Mouse (Mus musculus) hindbrain, embryonic 14.5 days (tissue): ENCODE measurements around the gene Adk. TPM values are rescaled to one million over a fixed set of nuclear protein-coding genes. Genes with fewer than 3 reads are reported as not detected.

Source experiments
- ATAC-seq: fragments of 200-750 bp; cut with Nextera tagmentation; 2 replicates; pipeline ENCODE4 v1.8.0; 2017; ENCODE audit warnings: moderate number of reproducible peaks, mild to moderate bottlenecking, moderate TSS enrichment, moderate library complexity; ENCODE audit not compliant: low FRiP score
- DNase-seq: peaks from one replicate; pipeline ENCODE4 v3.0.0-alpha.2; 2015; ENCODE audit warnings: low spot score
- H3K27ac ChIP-seq: fragments of 300-500 bp; sonication (generic); 2 replicates; pipeline ENCODE4 v1.5.1; 2014; ENCODE audit warnings: mild to moderate bottlenecking, moderate library complexity
- H3K27me3 ChIP-seq: fragments of 300-500 bp; sonication (generic); 2 replicates; pipeline ENCODE4 v1.6.1; 2014; ENCODE audit warnings: mild to moderate bottlenecking, low read length, mixed read lengths; ENCODE audit not compliant: control insufficient read depth, insufficient read depth
- H3K36me3 ChIP-seq: fragments of 300-500 bp; sonication (generic); replicated peaks from 2 replicates; pipeline ENCODE4 v1.6.1; 2014; ENCODE audit not compliant: control insufficient read depth, insufficient read depth
- H3K4me1 ChIP-seq: fragments of 300-500 bp; sonication (generic); replicated peaks from 2 replicates; pipeline ENCODE4 v1.6.1; 2014; ENCODE audit warnings: antibody characterized with exemption, low read length, mixed read lengths; ENCODE audit not compliant: control insufficient read depth, insufficient read depth
- H3K4me2 ChIP-seq: fragments of 300-500 bp; sonication (generic); replicated peaks from 2 replicates; pipeline ENCODE4 v1.6.1; 2014; ENCODE audit warnings: mild to moderate bottlenecking, moderate library complexity
- H3K4me3 ChIP-seq: fragments of 300-500 bp; sonication (generic); replicated peaks from 2 replicates; pipeline ENCODE4 v1.5.1; 2014; ENCODE audit warnings: mild to moderate bottlenecking, low read length
- H3K9ac ChIP-seq: fragments of 300-500 bp; sonication (generic); 2 replicates; pipeline ENCODE4 v1.6.1; 2014
- H3K9me3 ChIP-seq: fragments of 300-500 bp; sonication (generic); 2 replicates; pipeline ENCODE4 v1.6.1; 2016; ENCODE audit warnings: low read length; ENCODE audit not compliant: control insufficient read depth
- WGBS: fragments of 180-500 bp; shearing (Covaris S2); extraction: QIAGEN DNeasy Blood & Tissue Kit; methylation state at CpG from one replicate; pipeline ENCODE4 v1.1.7; 2014; 5-methylcytosine and 5-hydroxymethylcytosine counted together
- polyA plus RNA-seq: library from polyadenylated mRNA; unstranded; fragments of >200 nt; fragmentation: Nextera tagmentation; extraction: Ambion mirVana; gene quantifications from 2 replicates; pipeline ENCODE4 v1.2.1, GENCODE M21; 2014

The Adk gene
- polyA plus RNA-seq, 1 experiment from 2014 or later: 40.2 TPM

DNA sequence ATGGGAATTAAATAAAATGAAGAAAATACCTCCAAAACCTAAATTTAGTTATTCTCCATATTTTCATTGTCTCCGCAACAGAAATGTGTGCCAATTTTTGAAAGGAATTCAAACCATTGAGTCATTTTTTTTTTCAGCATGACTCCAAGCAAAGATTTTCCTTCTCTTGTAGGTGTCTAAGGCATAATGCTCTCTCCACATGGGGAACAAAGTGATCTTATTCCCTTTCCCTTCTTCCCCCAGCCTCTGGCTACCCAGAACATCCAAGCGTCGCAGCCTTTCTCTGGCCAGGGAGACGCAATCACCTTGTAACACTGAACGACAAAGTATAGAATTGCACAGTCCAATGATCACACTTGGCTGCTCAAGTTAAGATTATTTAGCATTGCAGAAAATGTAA, 320.3 kb downstream of the Adk start:
- WGBS: 78% methylated on average over 5 of the region's 5 CpGs
- Histone ChIP-seq H3K4me3 (no peak overlapping the region), H3K27ac (no peak overlapping the region), H3K4me1 (peaks cover 31% of the 10 kb centered on the region), H3K36me3 (no peaks in the 10 kb centered on the region), H3K27me3 (no peaks in the 10 kb centered on the region), H3K4me2 (no peak overlapping the region), H3K9ac (no peak overlapping the region), H3K9me3 (no peaks in the 10 kb centered on the region)
- no peak for ATAC-seq
- DNase-seq: no peak

DNA sequence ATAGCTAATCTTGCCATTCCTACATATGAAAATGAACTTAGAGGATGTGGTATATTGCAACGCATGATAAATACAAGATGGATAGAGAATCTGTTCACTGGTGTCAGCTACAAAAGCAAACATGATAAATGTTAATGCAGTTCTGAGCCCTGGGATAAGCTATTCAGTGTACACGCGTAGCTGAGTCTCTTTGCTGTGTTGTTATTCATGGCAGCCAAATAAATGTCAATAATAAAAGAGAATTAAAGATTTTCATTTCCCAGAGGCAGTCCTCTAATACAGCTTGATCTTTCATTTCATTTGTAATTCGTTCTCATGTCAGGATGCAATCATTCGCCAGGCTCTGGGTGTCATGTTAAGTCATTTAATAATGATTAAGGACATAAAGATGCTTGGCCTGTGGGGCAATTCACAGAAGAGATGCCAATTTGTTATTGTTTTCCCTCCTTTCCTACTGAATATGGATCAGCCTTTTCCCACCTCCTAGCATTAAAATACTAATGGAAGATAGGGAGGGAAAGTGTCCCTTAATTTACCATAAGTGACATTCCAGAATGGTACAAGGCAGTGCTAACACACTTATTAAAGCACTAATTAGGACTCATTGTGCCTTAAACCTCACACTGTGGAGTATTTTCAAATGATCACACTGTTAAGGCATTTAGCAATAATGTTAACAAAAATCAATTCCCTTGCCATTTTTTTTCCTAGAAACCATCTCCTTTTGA, 331.5 kb downstream of the Adk start:
- no peak overlapping the region for H3K27ac ChIP-seq
- ATAC-seq: peak; percentile 46; the same call in 1 of the 2 replicates
- H3K4me3 ChIP-seq: no peak overlapping the region
- no peaks in the 10 kb centered on the region for H3K27me3 ChIP-seq
- no peak overlapping the region for H3K4me2 ChIP-seq
- H3K9ac ChIP-seq: no peak overlapping the region
- peak; percentile 47 for DNase-seq
- H3K4me1 ChIP-seq: peaks cover 14% of the 10 kb centered on the region
- H3K36me3 ChIP-seq: no peaks in the 10 kb centered on the region
- H3K9me3 ChIP-seq: 0 out of 2 replicates have a peak, but pooled peaks cover 4% of the 10 kb centered on the region
- WGBS: 43% methylated on average over 5 of the region's 5 CpGs

DNA sequence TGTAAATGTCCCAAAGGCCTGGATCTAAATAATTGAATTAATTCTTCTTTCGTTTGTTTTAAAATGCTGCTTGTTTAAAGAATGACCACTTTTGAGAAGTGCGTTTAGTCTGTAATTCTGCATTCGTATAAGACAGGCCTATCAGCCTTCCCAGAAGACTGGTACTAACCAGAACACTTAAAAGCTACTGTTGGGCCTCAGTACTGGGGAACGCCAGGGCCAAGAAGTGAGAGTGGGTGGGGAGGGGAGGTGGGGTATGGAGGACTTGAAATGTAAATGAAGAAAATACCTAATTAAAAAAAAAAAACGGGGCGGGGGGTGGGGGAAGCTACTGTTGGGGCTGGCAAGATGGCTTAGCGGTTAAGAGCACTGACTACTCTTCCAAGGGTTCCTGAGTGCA, 347.1 kb downstream of the Adk start:
- H3K36me3 ChIP-seq: no peaks in the 10 kb centered on the region
- no peaks in the 10 kb centered on the region for H3K27me3 ChIP-seq
- H3K4me3 ChIP-seq: no peak overlapping the region
- no peak for ATAC-seq
- H3K4me2 ChIP-seq: no peak overlapping the region
- 96% methylated on average over 7 of the region's 7 CpGs for WGBS
- no peak overlapping the region for H3K9ac ChIP-seq
- peaks cover 14% of the 10 kb centered on the region for H3K4me1 ChIP-seq
- no peak overlapping the region for H3K27ac ChIP-seq
- no peaks in the 10 kb centered on the region for H3K9me3 ChIP-seq
- DNase-seq: no peak

DNA sequence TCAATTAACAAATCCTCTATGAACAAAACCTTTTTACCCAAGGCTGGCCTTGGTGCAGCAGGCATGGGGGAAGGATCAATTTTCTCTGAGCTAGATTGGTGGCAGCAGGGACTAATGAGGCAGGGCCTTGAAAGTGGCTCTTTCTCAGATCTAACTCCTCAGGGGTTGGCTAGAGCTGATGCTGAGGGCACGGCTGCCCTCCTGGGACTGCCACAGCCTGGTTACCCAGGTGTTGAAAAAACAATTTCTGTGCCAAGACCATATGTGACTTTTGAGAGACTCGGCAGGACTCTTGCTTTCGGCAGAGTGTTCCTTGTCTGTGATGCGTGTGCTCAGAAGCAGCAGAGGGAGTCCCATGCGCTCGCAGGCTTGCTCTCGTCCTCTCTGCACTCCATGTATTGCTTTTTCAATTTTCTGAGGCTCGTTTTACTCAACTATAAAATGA, 349.8 kb downstream of the Adk start:
- H3K9ac ChIP-seq: peak overlapping the region; percentile 8; the same call in 1 of the 2 replicates
- no peaks in the 10 kb centered on the region for H3K9me3 ChIP-seq
- no peaks in the 10 kb centered on the region for H3K36me3 ChIP-seq
- H3K4me3 ChIP-seq: no peak overlapping the region
- ATAC-seq: peak; percentile 66; the same call in 1 of the 2 replicates
- H3K27me3 ChIP-seq: no peaks in the 10 kb centered on the region
- peaks cover 14% of the 10 kb centered on the region for H3K4me1 ChIP-seq
- peak overlapping the region; percentile 69 for H3K27ac ChIP-seq
- peak; percentile 69 for DNase-seq
- H3K4me2 ChIP-seq: peak overlapping the region; percentile 19; the same call in 1 of the 2 replicates
- 16% methylated on average over 8 of the region's 8 CpGs for WGBS

DNA sequence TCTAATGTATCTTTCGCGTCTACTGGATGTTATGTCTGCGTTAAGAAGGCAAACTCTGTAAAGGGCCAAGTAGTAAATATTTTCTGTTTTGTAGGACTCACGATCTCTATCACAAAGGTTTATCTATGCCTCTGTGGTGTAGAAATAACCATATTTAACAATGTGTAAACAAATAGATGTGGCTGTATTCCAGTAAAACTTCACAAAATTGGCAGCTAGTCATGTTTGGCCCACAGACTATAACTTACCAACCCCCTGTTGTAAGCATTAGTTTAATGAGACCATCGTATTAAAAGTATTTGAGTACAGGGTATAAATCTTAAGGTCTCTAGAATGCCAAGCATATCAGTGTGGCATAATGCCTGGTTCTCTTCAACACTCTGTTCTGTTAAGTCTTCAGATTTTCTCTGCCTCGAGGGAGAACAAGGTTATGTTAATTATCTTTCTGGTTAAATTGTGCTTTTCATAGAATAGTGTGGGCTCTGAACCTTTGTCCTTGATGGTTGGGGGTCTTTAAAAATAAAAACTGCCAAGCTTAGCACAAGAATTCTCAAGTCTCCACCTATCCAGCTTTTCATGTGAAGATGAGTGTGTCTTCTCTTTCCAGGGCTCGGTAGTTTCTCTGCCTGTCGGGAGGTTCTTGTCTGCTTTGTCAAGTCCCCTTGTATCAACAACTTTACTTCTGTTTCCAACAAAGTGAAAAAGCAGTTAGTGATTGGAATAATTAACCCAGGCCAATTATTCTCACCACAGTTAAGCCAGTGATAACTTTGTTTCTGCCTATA, 350.4 kb downstream of the Adk start:
- ATAC-seq: no peak
- Histone ChIP-seq H3K36me3 (no peaks in the 10 kb centered on the region), H3K4me1 (peaks cover 14% of the 10 kb centered on the region), H3K9me3 (no peaks in the 10 kb centered on the region), H3K4me2 (peak overlapping the region; percentile 19; the same call in 1 of the 2 replicates), H3K9ac (peak overlapping the region; percentile 8; the same call in 1 of the 2 replicates), H3K4me3 (no peak overlapping the region), H3K27me3 (no peaks in the 10 kb centered on the region), H3K27ac (peak overlapping the region; percentile 69)
- 47% methylated on average over 8 of the region's 8 CpGs for WGBS
- no peak for DNase-seq

DNA sequence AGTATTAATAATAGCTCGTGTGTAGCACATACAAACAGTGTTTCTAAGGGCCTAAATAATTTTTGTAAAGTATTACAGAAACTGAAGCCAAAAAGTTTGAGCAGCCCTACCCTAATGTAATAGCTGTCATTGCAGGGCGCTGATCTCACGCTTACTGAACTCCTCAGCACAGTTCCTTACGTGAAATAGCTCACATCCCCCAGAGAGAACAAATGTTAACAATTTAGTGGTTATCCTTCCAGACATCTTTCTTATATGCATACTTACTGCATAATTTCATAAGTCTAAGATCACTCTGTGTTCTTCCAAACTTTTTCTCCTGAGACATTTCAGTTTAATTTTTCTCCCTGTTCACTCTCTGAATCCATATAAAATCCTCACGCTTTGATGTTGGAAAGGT, 354.6 kb downstream of the Adk start:
- DNase-seq (no peak), ATAC-seq (no peak)
- no peaks in the 10 kb centered on the region for H3K9me3 ChIP-seq
- no peaks in the 10 kb centered on the region for H3K36me3 ChIP-seq
- H3K4me2 ChIP-seq: no peak overlapping the region
- peaks cover 25% of the 10 kb centered on the region for H3K4me1 ChIP-seq
- H3K27me3 ChIP-seq: no peaks in the 10 kb centered on the region
- no peak overlapping the region for H3K27ac ChIP-seq
- no peak overlapping the region for H3K9ac ChIP-seq
- WGBS: 82% methylated on average over 5 of the region's 5 CpGs
- H3K4me3 ChIP-seq: no peak overlapping the region

DNA sequence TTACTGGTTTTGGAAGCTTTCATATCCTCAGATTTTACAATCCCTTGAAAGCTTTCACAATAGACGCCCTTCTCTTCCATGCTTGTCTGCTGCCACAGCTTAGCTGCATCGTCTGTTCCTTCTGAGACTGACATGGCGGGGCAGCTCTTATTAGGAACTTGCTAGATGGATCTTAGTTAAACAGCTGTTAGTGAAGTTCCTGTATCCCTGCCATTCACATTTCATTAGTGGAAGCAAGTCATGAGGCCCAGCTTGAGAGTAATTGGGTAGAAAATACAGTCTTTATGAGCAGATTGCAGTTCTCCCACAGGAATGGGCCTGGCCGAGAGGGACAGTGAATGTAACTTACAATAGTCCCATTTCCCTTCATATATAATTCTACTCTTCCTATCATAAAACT, 356.5 kb downstream of the Adk start:
- Histone ChIP-seq H3K27me3 (no peaks in the 10 kb centered on the region), H3K4me3 (no peak overlapping the region), H3K36me3 (no peaks in the 10 kb centered on the region), H3K4me2 (no peak overlapping the region), H3K9me3 (no peaks in the 10 kb centered on the region), H3K9ac (no peak overlapping the region), H3K27ac (no peak overlapping the region), H3K4me1 (0 out of 2 replicates have a peak, but pooled peaks cover 12% of the 10 kb centered on the region)
- 44% methylated on average over 4 of the region's 4 CpGs for WGBS
- ATAC-seq (no peak), DNase-seq (peak; percentile 46)

DNA sequence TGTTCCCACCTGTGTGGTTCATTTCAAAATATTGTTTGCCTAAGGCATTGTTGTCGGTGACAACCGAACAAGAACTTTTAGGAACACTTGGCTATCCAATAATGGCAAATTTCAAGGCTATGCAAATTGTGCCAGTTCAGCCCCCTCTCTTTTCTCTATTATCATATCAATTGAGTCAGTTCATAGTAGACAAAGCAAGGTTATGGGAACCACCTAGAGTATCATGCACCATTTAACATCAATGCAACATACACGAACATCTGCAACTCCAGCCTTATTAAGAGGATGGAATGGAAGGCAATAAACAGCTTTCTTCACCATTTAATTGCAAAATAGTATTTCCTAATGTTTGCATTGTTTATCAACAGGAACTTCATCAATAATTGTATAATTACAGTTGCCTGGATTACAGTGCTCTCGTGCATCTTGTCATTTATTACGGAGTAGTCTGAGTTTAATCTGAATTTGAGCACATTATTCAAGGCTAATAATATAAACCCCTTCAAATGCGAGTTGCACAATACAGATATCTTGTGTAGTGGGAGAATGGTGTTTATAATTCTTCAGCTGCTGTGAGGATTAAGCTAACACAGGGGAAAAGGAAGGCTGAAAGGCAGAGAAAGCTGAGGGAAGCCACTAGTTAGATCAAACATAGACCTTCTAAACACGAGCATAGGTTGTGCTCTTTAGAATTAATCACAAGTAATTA, 358.5 kb downstream of the Adk start:
- Histone ChIP-seq H3K4me3 (no peak overlapping the region), H3K9ac (no peak overlapping the region), H3K9me3 (no peaks in the 10 kb centered on the region), H3K4me1 (0 out of 2 replicates have a peak, but pooled peaks cover 12% of the 10 kb centered on the region), H3K27me3 (no peaks in the 10 kb centered on the region), H3K36me3 (no peaks in the 10 kb centered on the region), H3K4me2 (no peak overlapping the region), H3K27ac (peak overlapping the region; percentile 46; the same call in 1 of the 2 replicates)
- 24% methylated on average over 7 of the region's 7 CpGs for WGBS
- ATAC-seq: no peak
- no peak for DNase-seq

DNA sequence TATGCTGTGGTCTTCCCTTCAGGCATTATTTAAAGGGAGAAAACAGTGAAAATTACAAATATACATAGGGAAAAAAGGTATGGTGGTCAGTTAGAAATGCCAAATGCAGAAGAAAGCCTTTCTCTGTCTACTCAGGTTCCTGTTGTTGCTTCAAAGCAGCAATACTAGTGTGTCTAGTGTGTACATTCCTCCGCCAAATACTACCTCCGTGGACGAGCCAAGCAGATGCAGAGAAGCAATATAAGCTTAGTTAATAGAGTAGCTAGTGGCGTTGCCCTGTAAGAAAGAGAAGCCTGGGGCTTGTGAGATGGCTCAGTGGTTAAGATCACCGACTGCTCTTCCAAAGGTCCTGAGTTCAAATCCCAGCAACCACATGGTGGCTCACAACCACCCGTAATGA, 359.1 kb downstream of the Adk start:
- ATAC-seq: no peak
- H3K4me2 ChIP-seq: no peak overlapping the region
- H3K9ac ChIP-seq: no peak overlapping the region
- 74% methylated on average over 6 of the region's 6 CpGs for WGBS
- no peaks in the 10 kb centered on the region for H3K36me3 ChIP-seq
- peak overlapping the region; percentile 46; the same call in 1 of the 2 replicates for H3K27ac ChIP-seq
- H3K9me3 ChIP-seq: no peaks in the 10 kb centered on the region
- no peak overlapping the region for H3K4me3 ChIP-seq
- no peaks in the 10 kb centered on the region for H3K27me3 ChIP-seq
- no peak for DNase-seq
- H3K4me1 ChIP-seq: 0 out of 2 replicates have a peak, but pooled peaks cover 12% of the 10 kb centered on the region
